In genomic region chr1:93764871-93765591, GRCm38 (mm10) we compare ENCODE assay signal across 20 mouse cellular contexts. TPM values are rescaled to one million over a fixed set of nuclear protein-coding genes. Genes with fewer than 3 reads are reported as not detected.
A peak's percentile ranks its signal among the peaks of the same experiment; 100 is the strongest.
DNase-seq lines count a peak whose midpoint lies in the region; ATAC-seq and TF ChIP-seq lines count a peak whose summit lies in the region.
"Had no signal": no experiment of that assay in that cellular context is flagged by ENCODE, and none has a peak within 500 bp of the region (broad histone marks: within the 10 kb centered on the region; RNA-seq: fewer than 3 reads in every experiment).

No protein-coding gene starts in this region.

- peak overlapping the region; percentile 32; the same call in 1 of the 2 replicates for H3K27ac ChIP-seq in liver, embryonic 13.5 days
- H3K27ac ChIP-seq in liver, embryonic 11.5 days (ENCODE audit: low read depth, low read length) = no peak overlapping the region
- peak overlapping the region; percentile 29 for H3K27ac ChIP-seq in bone marrow macrophage, adult 2 months (ENCODE audit: insufficient read depth, low read depth, low read length)
- no peak overlapping the region for H3K27ac ChIP-seq in midbrain, postnatal 0 days (ENCODE audit: low read depth, low read length)
- H3K27ac ChIP-seq in forebrain, embryonic 15.5 days (replicated peaks) = no peak overlapping the region
- H3K27ac ChIP-seq: embryonic facial prominence, embryonic 13.5 days; forebrain, embryonic 13.5 days; heart, adult 2 months; heart, embryonic 15.5 days; hindbrain, embryonic 14.5 days had no signal

- no peak for TF ChIP-seq POLR2A in bone marrow macrophage, adult 2 months (IDR thresholded peaks at IDR 0.05; ENCODE audit: borderline replicate concordance, low read depth, low read length)

- peaks cover 41% of the 10 kb centered on the region for H3K4me1 ChIP-seq in liver, embryonic 13.5 days (replicated peaks)
- H3K4me1 ChIP-seq in liver, embryonic 11.5 days (replicated peaks; ENCODE audit: control insufficient read depth, insufficient read depth, low read length) = no peaks in the 10 kb centered on the region
- H3K4me1 ChIP-seq in bone marrow macrophage, adult 2 months (ENCODE audit: control insufficient read depth, insufficient read depth, low read length) = peaks cover 14% of the 10 kb centered on the region
- no peaks in the 10 kb centered on the region for H3K4me1 ChIP-seq in midbrain, postnatal 0 days (ENCODE audit: insufficient read depth, low read length)
- H3K4me1 ChIP-seq in forebrain, embryonic 15.5 days = no peaks in the 10 kb centered on the region
- H3K4me1 ChIP-seq: forebrain, embryonic 13.5 days; heart, embryonic 15.5 days had no signal

- DNase-seq in liver, embryonic 13.5 days = no peak
- no peak for DNase-seq in liver, embryonic 11.5 days (ENCODE audit: low spot score)
- DNase-seq in midbrain, postnatal 0 days (ENCODE audit: low spot score) = no peak
- DNase-seq: adrenal gland, postnatal 14 days; cerebellum, adult 11 months; cerebellum, adult 8-10 months; cerebellum, postnatal 14 days; gastrocnemius, postnatal 10 days; heart, adult 2 months; heart, postnatal 14 days had no signal

- no peaks in the 10 kb centered on the region for H3K9me3 ChIP-seq in liver, embryonic 13.5 days (replicated peaks)
- H3K9me3 ChIP-seq in liver, embryonic 11.5 days (ENCODE audit: control insufficient read depth, low read length) = no peaks in the 10 kb centered on the region
- no peaks in the 10 kb centered on the region for H3K9me3 ChIP-seq in midbrain, postnatal 0 days (ENCODE audit: low read length)
- no peaks in the 10 kb centered on the region for H3K9me3 ChIP-seq in forebrain, embryonic 15.5 days
- H3K9me3 ChIP-seq: embryonic facial prominence, embryonic 13.5 days; forebrain, embryonic 13.5 days; heart, embryonic 15.5 days had no signal

- TF ChIP-seq CTCF in bone marrow macrophage, adult 2 months (IDR thresholded peaks at IDR 0.05; ENCODE audit: low read depth, low read length) = no peak
- no peak for TF ChIP-seq CTCF in midbrain, postnatal 0 days (IDR thresholded peaks at IDR 0.05)

- no peaks in the 10 kb centered on the region for H3K27me3 ChIP-seq in liver, embryonic 13.5 days
- no peaks in the 10 kb centered on the region for H3K27me3 ChIP-seq in liver, embryonic 11.5 days (replicated peaks; ENCODE audit: control insufficient read depth, insufficient read depth, low read length)
- H3K27me3 ChIP-seq in midbrain, postnatal 0 days (ENCODE audit: insufficient read depth, low read length) = no peaks in the 10 kb centered on the region
- H3K27me3 ChIP-seq in forebrain, embryonic 15.5 days = no peaks in the 10 kb centered on the region
- H3K27me3 ChIP-seq: embryonic facial prominence, embryonic 13.5 days; forebrain, embryonic 13.5 days; heart, embryonic 15.5 days had no signal

- peaks cover 31% of the 10 kb centered on the region for H3K36me3 ChIP-seq in liver, embryonic 13.5 days
- H3K36me3 ChIP-seq in liver, embryonic 11.5 days (ENCODE audit: control insufficient read depth, insufficient read depth, low read length) = peaks cover 13% of the 10 kb centered on the region
- peaks cover 3% of the 10 kb centered on the region; the same call in 1 of the 2 replicates for H3K36me3 ChIP-seq in midbrain, postnatal 0 days (ENCODE audit: insufficient read depth, low read length)
- H3K36me3 ChIP-seq in forebrain, embryonic 15.5 days = peaks cover 13% of the 10 kb centered on the region; the same call in 1 of the 2 replicates

- ATAC-seq in liver, embryonic 13.5 days (ENCODE audit: low read depth) = no peak
- no peak for ATAC-seq in liver, embryonic 11.5 days (replicated peaks; ENCODE audit: low FRiP score)
- peak; percentile 94 for ATAC-seq in granulocyte monocyte progenitor cell, adult 5-6 weeks (replicated peaks; ENCODE audit: poor library complexity, severe bottlenecking)
- no peak for ATAC-seq in midbrain, postnatal 0 days (ENCODE audit: low FRiP score)
- ATAC-seq in forebrain, embryonic 15.5 days (replicated peaks) = no peak
- no peak for ATAC-seq in erythroblast, adult 5-6 weeks (replicated peaks; ENCODE audit: low FRiP score, poor library complexity, severe bottlenecking)
- ATAC-seq: forebrain, embryonic 13.5 days; intestine, embryonic 16.5 days had no signal

- no peak overlapping the region for H3K9ac ChIP-seq in liver, embryonic 13.5 days
- no peak overlapping the region for H3K9ac ChIP-seq in liver, embryonic 11.5 days (ENCODE audit: low read depth, low read length)
- H3K9ac ChIP-seq in midbrain, postnatal 0 days (replicated peaks; ENCODE audit: low read length, poor library complexity, severe bottlenecking) = no peak overlapping the region
- H3K9ac ChIP-seq in forebrain, embryonic 15.5 days (replicated peaks) = no peak overlapping the region
- H3K9ac ChIP-seq: embryonic facial prominence, embryonic 13.5 days; forebrain, embryonic 13.5 days; heart, embryonic 15.5 days; hindbrain, embryonic 14.5 days had no signal

- 83% methylated on average over 9 of the region's 9 CpGs for WGBS in liver, embryonic 13.5 days (ENCODE audit: insufficient replicate concordance)
- 86% methylated on average over 9 of the region's 9 CpGs for WGBS in liver, embryonic 11.5 days
- 96% methylated on average over 9 of the region's 9 CpGs for WGBS in midbrain, postnatal 0 days
- WGBS in forebrain, embryonic 15.5 days = 94% methylated on average over 9 of the region's 9 CpGs

- no peak overlapping the region for H3K4me3 ChIP-seq in liver, embryonic 13.5 days (replicated peaks)
- H3K4me3 ChIP-seq in liver, embryonic 11.5 days (ENCODE audit: low read depth, low read length) = no peak overlapping the region
- H3K4me3 ChIP-seq in bone marrow macrophage, adult 2 months (ENCODE audit: insufficient read depth, low read length) = no peak overlapping the region
- H3K4me3 ChIP-seq in midbrain, postnatal 0 days (ENCODE audit: low read depth, low read length) = no peak overlapping the region
- no peak overlapping the region for H3K4me3 ChIP-seq in forebrain, embryonic 15.5 days
- H3K4me3 ChIP-seq: embryonic facial prominence, embryonic 13.5 days; forebrain, embryonic 13.5 days; heart, adult 2 months; heart, embryonic 15.5 days had no signal

- no peak overlapping the region for H3K4me2 ChIP-seq in liver, embryonic 13.5 days
- H3K4me2 ChIP-seq in liver, embryonic 11.5 days = no peak overlapping the region
- H3K4me2 ChIP-seq in midbrain, postnatal 0 days (ENCODE audit: low read depth, low read length, poor library complexity, severe bottlenecking) = no peak overlapping the region
- no peak overlapping the region for H3K4me2 ChIP-seq in forebrain, embryonic 15.5 days (replicated peaks)
- H3K4me2 ChIP-seq: embryonic facial prominence, embryonic 13.5 days; forebrain, embryonic 13.5 days; heart, embryonic 11.5 days; heart, embryonic 15.5 days; hindbrain, embryonic 14.5 days had no signal

RNA-seq across cellular contexts. Expression of gene Thap4, which starts 10.4 kb away (rescaled TPM):
- polyA plus RNA-seq in liver, embryonic 13.5 days (2015; fragmentation: Nextera tagmentation; extraction: Ambion mirVana) = 16.1 TPM in 2 replicates
- polyA plus RNA-seq in liver, embryonic 11.5 days (2014; fragmentation: Nextera tagmentation; extraction: Ambion mirVana) = 28.9 and 31.7 TPM in 2 replicates
- 22.1 and 22.2 TPM in 2 replicates for polyA plus RNA-seq in bone marrow macrophage, adult 2 months (2012; ENCODE audit: insufficient read depth, insufficient read length, missing spikeins)
- 30.8 and 57.7 TPM in 2 replicates for total RNA-seq in granulocyte monocyte progenitor cell, adult 5-6 weeks (2014; fragmentation: Nextera tagmentation)
- total RNA-seq in granulocyte monocyte progenitor cell, adult 5-6 weeks (2017) = 16.7 and 25.0 TPM in 2 replicates
- total RNA-seq in midbrain, postnatal 0 days (2014; rRNA removed) = 56.0 and 63.3 TPM in 2 replicates
- polyA plus RNA-seq in midbrain, postnatal 0 days (2015; fragmentation: Nextera tagmentation; extraction: Ambion mirVana) = 53.7 and 57.1 TPM in 2 replicates
- polyA plus RNA-seq in forebrain, embryonic 15.5 days (2015; fragmentation: Nextera tagmentation; extraction: Ambion mirVana) = 43.1 and 47.4 TPM in 2 replicates
- 6.3 and 15.0 TPM in 2 replicates for total RNA-seq in erythroblast, adult 5-6 weeks (2015; ENCODE audit: low replicate concordance)
- 1.4 and 6.1 TPM in 2 replicates for total RNA-seq in erythroblast, adult 5-6 weeks (2017; ENCODE audit: low replicate concordance)

RNA-seq across cellular contexts. Expression of gene Atg4b, which starts 13.7 kb away (rescaled TPM):
- polyA plus RNA-seq in liver, embryonic 13.5 days (2015; fragmentation: Nextera tagmentation; extraction: Ambion mirVana) = 64.6 and 76.8 TPM in 2 replicates
- 86.2 and 87.6 TPM in 2 replicates for polyA plus RNA-seq in liver, embryonic 11.5 days (2014; fragmentation: Nextera tagmentation; extraction: Ambion mirVana)
- 43.8 and 51.6 TPM in 2 replicates for polyA plus RNA-seq in bone marrow macrophage, adult 2 months (2012; ENCODE audit: insufficient read depth, insufficient read length, missing spikeins)
- total RNA-seq in granulocyte monocyte progenitor cell, adult 5-6 weeks (2014; fragmentation: Nextera tagmentation) = 29.7 and 61.9 TPM in 2 replicates
- total RNA-seq in granulocyte monocyte progenitor cell, adult 5-6 weeks (2017) = 46.8 and 87.7 TPM in 2 replicates
- total RNA-seq in midbrain, postnatal 0 days (2014; rRNA removed) = 39.3 and 58.7 TPM in 2 replicates
- polyA plus RNA-seq in midbrain, postnatal 0 days (2015; fragmentation: Nextera tagmentation; extraction: Ambion mirVana) = 75.8 and 81.8 TPM in 2 replicates
- 104 and 106 TPM in 2 replicates for polyA plus RNA-seq in forebrain, embryonic 15.5 days (2015; fragmentation: Nextera tagmentation; extraction: Ambion mirVana)
- 12.3 and 20.7 TPM in 2 replicates for total RNA-seq in erythroblast, adult 5-6 weeks (2015; ENCODE audit: low replicate concordance)
- total RNA-seq in erythroblast, adult 5-6 weeks (2017; ENCODE audit: low replicate concordance) = 20.8 and 21.0 TPM in 2 replicates

RNA-seq across cellular contexts. Expression of gene Dtymk, which starts 36.7 kb away (rescaled TPM):
- polyA plus RNA-seq in liver, embryonic 13.5 days (2015; fragmentation: Nextera tagmentation; extraction: Ambion mirVana) = 169 and 181 TPM in 2 replicates
- polyA plus RNA-seq in liver, embryonic 11.5 days (2014; fragmentation: Nextera tagmentation; extraction: Ambion mirVana) = 297 and 324 TPM in 2 replicates
- polyA plus RNA-seq in bone marrow macrophage, adult 2 months (2012; ENCODE audit: insufficient read depth, insufficient read length, missing spikeins) = 36.8 and 46.8 TPM in 2 replicates
- total RNA-seq in granulocyte monocyte progenitor cell, adult 5-6 weeks (2014; fragmentation: Nextera tagmentation) = 238 and 289 TPM in 2 replicates
- 216 and 239 TPM in 2 replicates for total RNA-seq in granulocyte monocyte progenitor cell, adult 5-6 weeks (2017)
- 66.8 and 88.8 TPM in 2 replicates for total RNA-seq in midbrain, postnatal 0 days (2014; rRNA removed)
- 109 TPM in 2 replicates for polyA plus RNA-seq in midbrain, postnatal 0 days (2015; fragmentation: Nextera tagmentation; extraction: Ambion mirVana)
- polyA plus RNA-seq in forebrain, embryonic 15.5 days (2015; fragmentation: Nextera tagmentation; extraction: Ambion mirVana) = 183 and 192 TPM in 2 replicates
- total RNA-seq in erythroblast, adult 5-6 weeks (2015; ENCODE audit: low replicate concordance) = 41.9 and 43.5 TPM in 2 replicates
- 33.8 and 74.4 TPM in 2 replicates for total RNA-seq in erythroblast, adult 5-6 weeks (2017; ENCODE audit: low replicate concordance)

RNA-seq across cellular contexts. Expression of gene Ing5, which starts 38.7 kb away (rescaled TPM):
- 12.3 and 13.0 TPM in 2 replicates for polyA plus RNA-seq in liver, embryonic 13.5 days (2015; fragmentation: Nextera tagmentation; extraction: Ambion mirVana)
- polyA plus RNA-seq in liver, embryonic 11.5 days (2014; fragmentation: Nextera tagmentation; extraction: Ambion mirVana) = 23.1 and 24.2 TPM in 2 replicates
- polyA plus RNA-seq in bone marrow macrophage, adult 2 months (2012; ENCODE audit: insufficient read depth, insufficient read length, missing spikeins) = 10.7 and 12.4 TPM in 2 replicates
- 9.5 and 19.4 TPM in 2 replicates for total RNA-seq in granulocyte monocyte progenitor cell, adult 5-6 weeks (2014; fragmentation: Nextera tagmentation)
- total RNA-seq in granulocyte monocyte progenitor cell, adult 5-6 weeks (2017) = 27.1 and 42.3 TPM in 2 replicates
- total RNA-seq in midbrain, postnatal 0 days (2014; rRNA removed) = 12.6 and 13.5 TPM in 2 replicates
- polyA plus RNA-seq in midbrain, postnatal 0 days (2015; fragmentation: Nextera tagmentation; extraction: Ambion mirVana) = 7.1 and 7.5 TPM in 2 replicates
- polyA plus RNA-seq in forebrain, embryonic 15.5 days (2015; fragmentation: Nextera tagmentation; extraction: Ambion mirVana) = 10.7 and 11.4 TPM in 2 replicates
- 2.9 and 4.4 TPM in 2 replicates for total RNA-seq in erythroblast, adult 5-6 weeks (2015; ENCODE audit: low replicate concordance)
- 7.5 and 11.7 TPM in 2 replicates for total RNA-seq in erythroblast, adult 5-6 weeks (2017; ENCODE audit: low replicate concordance)

RNA-seq across cellular contexts. Expression of gene D2hgdh, which starts 59.7 kb away (rescaled TPM):
- 5.8 and 6.1 TPM in 2 replicates for polyA plus RNA-seq in liver, embryonic 13.5 days (2015; fragmentation: Nextera tagmentation; extraction: Ambion mirVana)
- 10.1 and 12.3 TPM in 2 replicates for polyA plus RNA-seq in liver, embryonic 11.5 days (2014; fragmentation: Nextera tagmentation; extraction: Ambion mirVana)
- polyA plus RNA-seq in bone marrow macrophage, adult 2 months (2012; ENCODE audit: insufficient read depth, insufficient read length, missing spikeins) = 16.2 and 20.8 TPM in 2 replicates
- 19.3 and 25.7 TPM in 2 replicates for total RNA-seq in granulocyte monocyte progenitor cell, adult 5-6 weeks (2014; fragmentation: Nextera tagmentation)
- 13.8 and 19.9 TPM in 2 replicates for total RNA-seq in granulocyte monocyte progenitor cell, adult 5-6 weeks (2017)
- total RNA-seq in midbrain, postnatal 0 days (2014; rRNA removed) = 10.6 and 20.0 TPM in 2 replicates
- polyA plus RNA-seq in midbrain, postnatal 0 days (2015; fragmentation: Nextera tagmentation; extraction: Ambion mirVana) = 8.6 and 10.3 TPM in 2 replicates
- 15.5 and 16.1 TPM in 2 replicates for polyA plus RNA-seq in forebrain, embryonic 15.5 days (2015; fragmentation: Nextera tagmentation; extraction: Ambion mirVana)
- total RNA-seq in erythroblast, adult 5-6 weeks (2015; ENCODE audit: low replicate concordance) = 7.9 and 12.5 TPM in 2 replicates
- 11.8 and 13.6 TPM in 2 replicates for total RNA-seq in erythroblast, adult 5-6 weeks (2017; ENCODE audit: low replicate concordance)

Comparison
In these comparisons a context has a peak if more than half of its experiments do, and no peak if none do; other contexts are left out.
1. H3K27ac ChIP-seq: peak in liver, embryonic 13.5 days (single experiment) and bone marrow macrophage, adult 2 months (single experiment); none in liver, embryonic 11.5 days (single experiment), midbrain, postnatal 0 days (single experiment) and forebrain, embryonic 15.5 days (single experiment).